ENCODE assay signal across 7 mouse cellular contexts in genomic region chr8:11730271-11730940, GRCm38 (mm10). TPM values are rescaled to one million over a fixed set of nuclear protein-coding genes. Genes with fewer than 3 reads are reported as not detected.
DNase-seq lines count a peak whose midpoint lies in the region; ATAC-seq and TF ChIP-seq lines count a peak whose summit lies in the region.

No protein-coding gene starts in this region.

- 0 out of 2 replicates have a peak overlapping the region, but pooled peaks have one; percentile 1 for H3K9ac ChIP-seq in neural tube, embryonic 11.5 days (ENCODE audit: low read length)
- H3K9ac ChIP-seq in forebrain, postnatal 0 days, result no peak overlapping the region; the same call in 1 of the 2 replicates
- no peak overlapping the region for H3K9ac ChIP-seq in limb, embryonic 13.5 days

- peaks cover 5% of the 10 kb centered on the region; the same call in 1 of the 2 replicates for H3K27me3 ChIP-seq in neural tube, embryonic 11.5 days (ENCODE audit: control insufficient read depth, insufficient read depth, low read length)
- H3K27me3 ChIP-seq in forebrain, postnatal 0 days (ENCODE audit: insufficient read depth, low read length), result no peaks in the 10 kb centered on the region
- H3K27me3 ChIP-seq in limb, embryonic 13.5 days, result peaks cover 30% of the 10 kb centered on the region

- H3K36me3 ChIP-seq in neural tube, embryonic 11.5 days (ENCODE audit: control insufficient read depth, insufficient read depth, low read length), result no peaks in the 10 kb centered on the region
- H3K36me3 ChIP-seq in forebrain, postnatal 0 days (ENCODE audit: insufficient read depth), result peaks cover 5% of the 10 kb centered on the region; the same call in 1 of the 2 replicates
- H3K36me3 ChIP-seq in limb, embryonic 13.5 days, result peaks cover 9% of the 10 kb centered on the region; the same call in 1 of the 2 replicates

- H3K9me3 ChIP-seq in neural tube, embryonic 11.5 days (ENCODE audit: control insufficient read depth, low read length), result no peaks in the 10 kb centered on the region
- no peaks in the 10 kb centered on the region for H3K9me3 ChIP-seq in forebrain, postnatal 0 days (ENCODE audit: low read length)
- no peaks in the 10 kb centered on the region for H3K9me3 ChIP-seq in limb, embryonic 13.5 days

- H3K4me2 ChIP-seq in neural tube, embryonic 11.5 days (ENCODE audit: low read depth), result peak overlapping the region; percentile 48
- H3K4me2 ChIP-seq in forebrain, postnatal 0 days (ENCODE audit: low read depth), result peak overlapping the region; percentile 58
- peak overlapping the region; percentile 83 for H3K4me2 ChIP-seq in limb, embryonic 13.5 days (replicated peaks)

- H3K27ac ChIP-seq in neural tube, embryonic 11.5 days (ENCODE audit: low read depth, low read length), result no peak overlapping the region
- H3K27ac ChIP-seq in forebrain, postnatal 0 days (ENCODE audit: low read depth, low read length), result no peak overlapping the region
- peak overlapping the region; percentile 80 for H3K27ac ChIP-seq in limb, embryonic 13.5 days

- TF ChIP-seq CTCF in forebrain, postnatal 0 days (IDR thresholded peaks at IDR 0.05; ENCODE audit: low read depth), result no peak

- 63% methylated on average over 12 of the region's 12 CpGs for WGBS in neural tube, embryonic 11.5 days
- WGBS in forebrain, postnatal 0 days, result 59% methylated on average over 12 of the region's 12 CpGs
- 14% methylated on average over 12 of the region's 12 CpGs for WGBS in limb, embryonic 13.5 days

- no peak for ATAC-seq in neural tube, embryonic 11.5 days (ENCODE audit: insufficient read depth, low FRiP score, low TSS enrichment)
- no peak for ATAC-seq in forebrain, postnatal 0 days
- no peak for ATAC-seq in limb, embryonic 13.5 days (ENCODE audit: low FRiP score, low read depth)

- no peak for DNase-seq in neural tube, embryonic 11.5 days (ENCODE audit: low spot score)
- no peak for DNase-seq in neural tube, embryonic 10.5 days (ENCODE audit: extremely low spot score, low spot score)
- peak; percentile 10 for DNase-seq in forebrain, postnatal 0 days
- no peak for DNase-seq in frontal cortex, postnatal 25 days (ENCODE audit: low spot score in 2 of 2)
- DNase-seq in adrenal gland, postnatal 36 days, result no peak
- DNase-seq in right cerebral cortex, postnatal 25 days, result no peak

- peaks cover 14% of the 10 kb centered on the region for H3K4me1 ChIP-seq in neural tube, embryonic 11.5 days (ENCODE audit: control insufficient read depth, insufficient read depth, low read length)
- peaks cover 27% of the 10 kb centered on the region for H3K4me1 ChIP-seq in forebrain, postnatal 0 days (ENCODE audit: insufficient read depth)
- H3K4me1 ChIP-seq in limb, embryonic 13.5 days, result peaks cover 37% of the 10 kb centered on the region

- no peak overlapping the region for H3K4me3 ChIP-seq in neural tube, embryonic 11.5 days (ENCODE audit: low read depth, low read length)
- H3K4me3 ChIP-seq in forebrain, postnatal 0 days (ENCODE audit: low read depth, low read length), result peak overlapping the region; percentile 67; the same call in 1 of the 2 replicates
- peak overlapping the region; percentile 18 for H3K4me3 ChIP-seq in limb, embryonic 13.5 days

RNA-seq across cellular contexts. Expression of gene Arhgef7, which starts 2.9 kb away (rescaled TPM):
- polyA plus RNA-seq in neural tube, embryonic 11.5 days (2014; fragmentation: Nextera tagmentation; extraction: Ambion mirVana), result 66.5 and 71.1 TPM in 2 replicates
- total RNA-seq in forebrain, postnatal 0 days (2014; rRNA removed), result 100 and 114 TPM in 2 replicates
- polyA plus RNA-seq in forebrain, postnatal 0 days (2015; fragmentation: Nextera tagmentation; extraction: Ambion mirVana), result 50.3 and 59.5 TPM in 2 replicates
- 46.5 and 52.3 TPM in 2 replicates for polyA plus RNA-seq in limb, embryonic 13.5 days (2015; fragmentation: Nextera tagmentation; extraction: Ambion mirVana)
- total RNA-seq in adrenal gland, postnatal 36 days (2021), result 10 to 100 TPM; 40.7 to 45.5 TPM

RNA-seq across cellular contexts. Expression of gene 1700016D06Rik, which starts 29.5 kb away (rescaled TPM):
- not detected in 2 replicates for polyA plus RNA-seq in neural tube, embryonic 11.5 days (2014; fragmentation: Nextera tagmentation; extraction: Ambion mirVana)
- total RNA-seq in forebrain, postnatal 0 days (2014; rRNA removed), result not detected in 2 replicates
- 0.22 TPM in 1 of 2 replicates, not detected in the other for polyA plus RNA-seq in forebrain, postnatal 0 days (2015; fragmentation: Nextera tagmentation; extraction: Ambion mirVana)
- polyA plus RNA-seq in limb, embryonic 13.5 days (2015; fragmentation: Nextera tagmentation; extraction: Ambion mirVana), result 0.11 TPM in 1 of 2 replicates, not detected in the other
- total RNA-seq in adrenal gland, postnatal 36 days (2021), result not detected
